ENCODE assay signal across 9 mouse cellular contexts in the genomic region with DNA sequence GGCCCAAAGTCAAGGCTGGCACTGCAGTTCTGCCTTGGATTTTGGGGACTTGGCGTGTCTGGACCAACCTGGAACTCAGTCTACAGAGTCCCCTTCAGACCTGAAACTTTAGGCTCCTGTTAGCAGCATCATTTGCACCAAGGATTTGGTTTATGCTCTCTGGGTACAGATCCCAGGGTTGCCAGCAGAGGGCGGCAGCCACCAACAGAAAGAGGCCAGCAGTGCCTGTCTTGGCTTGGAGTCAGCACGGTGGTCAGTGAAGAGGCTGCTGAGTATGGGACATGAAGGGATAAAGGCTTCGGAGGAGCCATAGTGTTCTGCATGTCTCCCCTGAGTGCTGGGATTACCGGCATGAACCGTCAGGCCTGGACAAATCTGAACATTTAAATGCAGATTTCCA. TPM values are rescaled to one million over a fixed set of nuclear protein-coding genes. Genes with fewer than 3 reads are reported as not detected.
DNase-seq lines count a peak whose midpoint lies in the region; ATAC-seq and TF ChIP-seq lines count a peak whose summit lies in the region.
"Had no signal": no experiment of that assay in that cellular context is flagged by ENCODE, and none has a peak within 500 bp of the region (broad histone marks: within the 10 kb centered on the region; RNA-seq: fewer than 3 reads in every experiment).

No protein-coding gene starts in this region.

- no peaks in the 10 kb centered on the region for H3K27me3 ChIP-seq in liver, adult 2 months (ENCODE audit: control insufficient read depth, insufficient read depth, low read length)

- TF ChIP-seq POLR2A in liver, adult 2 months (IDR thresholded peaks at IDR 0.05; ENCODE audit: extremely low read depth, insufficient read depth, low read length): no peak

- DNase-seq in frontal cortex, adult 2 months (ENCODE audit: extremely low spot score in 1 of 2, low spot score in 1 of 2): peak; percentile 22 to 77
- peak; percentile 67 for DNase-seq in Muller cell, postnatal 12 days (ENCODE audit: inconsistent ontology term)
- DNase-seq in cerebellum, postnatal 4 days (ENCODE audit: low spot score in 2 of 2): peak; percentile 86 to 91
- peak; percentile 26 for DNase-seq in heart, postnatal 25 days (ENCODE audit: low spot score)
- peak; percentile 19 for DNase-seq in liver, adult 2 months (ENCODE audit: extremely low read depth, low read depth, low spot score)
- DNase-seq in retina, postnatal 7 days (ENCODE audit: low read depth, low spot score): peak; percentile 59
- peak; percentile 9 to 69 for DNase-seq in urinary bladder, adult 18-20 months (ENCODE audit: low spot score in 2 of 2)

- ATAC-seq in frontal cortex, adult (ENCODE audit: low TSS enrichment): no peak

- no peak overlapping the region for H3K27ac ChIP-seq in liver, adult 2 months (replicated peaks; ENCODE audit: insufficient read depth, low read depth, low read length)
- H3K27ac ChIP-seq: liver, embryonic 15.5 days had no signal

- no peaks in the 10 kb centered on the region for H3K79me2 ChIP-seq in liver, adult 2 months (ENCODE audit: control insufficient read depth, insufficient read depth, low read length)

- WGBS in liver, adult 2 months: 31% methylated on average over 6 of the region's 6 CpGs

- H3K4me1 ChIP-seq in liver, adult 2 months (ENCODE audit: control insufficient read depth, insufficient read depth, low read length): peaks cover 6% of the 10 kb centered on the region; the same call in 1 of the 2 replicates

- H3K4me3 ChIP-seq in liver, adult 2 months (ENCODE audit: insufficient read depth, low read depth, low read length): no peak overlapping the region
- H3K4me3 ChIP-seq: liver, embryonic 15.5 days had no signal

- H3K9ac ChIP-seq in liver, adult 2 months (ENCODE audit: low read depth, low read length): no peak overlapping the region
- H3K9ac ChIP-seq: liver, embryonic 15.5 days had no signal

- no peaks in the 10 kb centered on the region for H3K36me3 ChIP-seq in liver, adult 2 months (ENCODE audit: control insufficient read depth, insufficient read depth, low read length)

- peak; percentile 93 for TF ChIP-seq CTCF in liver, adult 2 months (IDR thresholded peaks at IDR 0.05; ENCODE audit: low read depth, low read length)

- intact Hi-C loops in heart, postnatal 25 days (cut with DNase I): loop anchor here (1.0 to 2.0 kb wide), 3 partner anchors 191 to 369 kb away; no protein-coding TSS in a partner anchor

RNA-seq across cellular contexts. Expression of gene Fadd, which starts 3.4 kb away (rescaled TPM):
- 2.5 and 2.6 TPM in 2 replicates for polyA plus RNA-seq in frontal cortex, adult 2 months (2012; rRNA removed)
- total RNA-seq in heart, postnatal 25 days (2021): 1 to 10 TPM; 8.2 to 8.6 TPM
- total RNA-seq in liver, adult 2 months (2014; rRNA removed): 2.3 and 2.5 TPM in 2 replicates
- 8.0 and 8.7 TPM in 2 replicates for polyA plus RNA-seq in liver, adult 2 months (2012; rRNA removed)

RNA-seq across cellular contexts. Expression of gene Ppfia1, which starts 32.1 kb away (rescaled TPM):
- 44.0 and 49.3 TPM in 2 replicates for polyA plus RNA-seq in frontal cortex, adult 2 months (2012; rRNA removed)
- 10 to 100 TPM; 40.3 to 47.7 TPM for total RNA-seq in heart, postnatal 25 days (2021)
- 14.5 and 15.4 TPM in 2 replicates for total RNA-seq in liver, adult 2 months (2014; rRNA removed)
- polyA plus RNA-seq in liver, adult 2 months (2012; rRNA removed): 17.1 and 22.0 TPM in 2 replicates

Comparison
In these comparisons a context has a peak if more than half of its experiments do, and no peak if none do; other contexts are left out.
1. DNase-seq: peak in every context shown above with its lines; median percentile 88 in cerebellum, postnatal 4 days; 67 in Muller cell, postnatal 12 days; 59 in retina, postnatal 7 days; 50 in frontal cortex, adult 2 months; 39 in urinary bladder, adult 18-20 months; 26 in heart, postnatal 25 days; 19 in liver, adult 2 months.